Mouse (Mus musculus): ENCODE data around the gene Dgkd. TPM values are rescaled to one million over a fixed set of nuclear protein-coding genes. Genes with fewer than 3 reads are reported as not detected.

Gene Dgkd
- total RNA-seq, 2 experiments from 2014 or later: 28.5 to 34.6 TPM

DNA sequence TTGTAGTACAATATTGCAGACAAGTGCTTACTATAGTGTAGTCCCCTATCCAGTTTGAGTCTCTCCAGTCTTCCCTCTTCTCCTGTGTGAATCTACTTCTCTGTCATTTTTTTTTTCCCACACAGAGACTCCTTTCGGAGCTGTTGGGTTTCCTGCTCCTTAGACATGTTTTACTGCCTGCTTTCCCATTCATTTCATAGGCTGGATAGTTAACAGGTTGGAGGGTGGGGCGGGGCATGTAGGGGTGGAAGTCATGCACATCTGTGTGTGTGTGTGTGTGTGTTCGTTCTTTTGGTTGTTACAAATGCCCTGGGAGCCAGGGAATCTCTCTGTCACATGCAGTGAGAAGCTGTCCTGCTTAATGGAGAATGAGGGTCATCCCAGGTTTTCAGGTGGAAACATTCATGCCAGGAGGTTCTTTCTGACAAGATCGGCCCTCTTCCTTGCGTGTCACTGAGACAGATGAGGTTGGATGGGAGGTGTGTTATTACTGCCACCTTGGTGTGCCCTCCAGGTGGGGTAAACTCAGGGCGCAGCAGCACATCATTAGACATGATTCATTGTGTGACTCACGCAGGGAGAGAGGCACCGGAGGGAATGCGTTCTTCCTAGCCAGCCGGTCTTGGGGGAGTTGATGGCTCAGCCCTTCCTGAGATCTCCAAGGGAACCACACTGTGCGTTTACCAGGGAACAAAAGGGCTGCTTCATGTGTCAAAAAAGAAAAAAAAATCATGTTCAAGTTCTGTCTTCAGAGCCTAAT, 4.7 kb upstream of the Dgkd start:
- DNase-seq: no peak

DNA sequence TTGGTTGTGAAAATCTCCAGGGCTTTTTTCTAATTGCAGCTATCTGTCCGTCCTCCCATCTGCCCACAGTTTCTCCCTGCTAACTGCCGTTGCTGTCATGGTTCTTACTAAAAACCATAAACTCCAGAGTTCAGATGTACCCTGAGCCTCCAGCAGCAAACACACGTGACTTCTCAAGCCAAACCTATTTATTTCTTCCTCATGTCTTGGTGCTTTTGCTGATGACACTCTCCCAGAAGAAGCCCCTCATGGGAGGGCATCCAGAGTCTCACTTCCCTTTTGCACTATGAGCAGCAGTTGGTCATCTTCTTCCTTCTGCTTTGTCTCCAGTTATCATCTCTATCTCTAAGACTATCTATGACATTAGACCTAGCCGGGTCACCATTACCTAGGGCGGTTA, 3.8 kb upstream of the Dgkd start:
- DNase-seq: no peak

DNA sequence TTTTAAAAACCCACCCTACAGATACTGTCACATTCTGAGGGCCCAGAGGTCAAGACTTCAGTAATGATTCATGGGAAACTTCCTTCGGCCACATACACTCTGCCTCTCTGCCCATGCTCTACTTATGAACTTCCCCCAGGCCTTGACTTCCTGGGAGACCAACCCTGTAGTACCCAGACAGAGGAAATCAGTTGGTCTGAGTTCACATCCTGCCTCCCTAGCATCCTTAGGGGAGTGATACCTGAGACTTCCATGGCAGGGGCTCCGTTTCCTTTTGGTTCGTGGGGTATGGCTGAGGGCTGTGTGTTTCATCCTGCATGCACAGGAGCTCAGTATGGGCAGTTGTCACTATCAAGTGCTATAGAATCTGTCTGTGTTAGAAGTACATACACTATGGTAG, 1.7 kb upstream of the Dgkd start:
- DNase-seq: no peak

DNA sequence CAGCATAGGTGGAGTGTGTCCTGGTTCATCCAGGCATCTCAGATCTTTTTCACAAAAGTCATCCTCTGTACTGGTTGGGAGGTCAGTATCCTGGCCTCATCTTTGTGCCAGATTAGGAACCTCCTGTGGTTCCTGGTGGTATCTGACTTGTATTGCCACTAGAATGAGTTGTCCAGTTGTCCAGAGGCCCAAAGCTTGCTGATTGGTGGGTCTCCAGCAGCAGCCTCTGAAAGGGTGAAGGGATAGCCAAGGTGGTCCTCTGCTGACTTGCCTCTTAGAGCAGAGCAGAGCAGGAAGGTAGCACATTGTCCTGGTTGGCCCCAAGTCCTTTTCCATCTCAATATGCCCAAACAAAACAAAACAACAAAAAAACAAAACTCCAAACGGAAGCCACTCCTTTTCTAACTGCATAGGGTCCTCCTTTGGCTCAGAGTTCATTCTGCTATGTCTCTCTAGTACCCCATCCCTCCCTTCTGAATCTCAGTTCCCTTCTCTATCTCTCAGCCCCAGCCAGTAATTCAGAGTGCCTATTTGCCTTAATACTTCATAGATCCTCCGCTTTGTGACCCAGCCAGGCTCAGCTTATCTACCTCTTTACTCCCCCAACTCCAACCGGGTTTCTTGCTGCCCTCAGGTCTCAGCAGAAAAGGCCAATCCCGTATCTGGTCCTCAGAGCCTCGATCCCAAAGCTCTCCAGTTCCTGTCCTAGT, 851 bp upstream of the Dgkd start:
- DNase-seq: no peak

DNA sequence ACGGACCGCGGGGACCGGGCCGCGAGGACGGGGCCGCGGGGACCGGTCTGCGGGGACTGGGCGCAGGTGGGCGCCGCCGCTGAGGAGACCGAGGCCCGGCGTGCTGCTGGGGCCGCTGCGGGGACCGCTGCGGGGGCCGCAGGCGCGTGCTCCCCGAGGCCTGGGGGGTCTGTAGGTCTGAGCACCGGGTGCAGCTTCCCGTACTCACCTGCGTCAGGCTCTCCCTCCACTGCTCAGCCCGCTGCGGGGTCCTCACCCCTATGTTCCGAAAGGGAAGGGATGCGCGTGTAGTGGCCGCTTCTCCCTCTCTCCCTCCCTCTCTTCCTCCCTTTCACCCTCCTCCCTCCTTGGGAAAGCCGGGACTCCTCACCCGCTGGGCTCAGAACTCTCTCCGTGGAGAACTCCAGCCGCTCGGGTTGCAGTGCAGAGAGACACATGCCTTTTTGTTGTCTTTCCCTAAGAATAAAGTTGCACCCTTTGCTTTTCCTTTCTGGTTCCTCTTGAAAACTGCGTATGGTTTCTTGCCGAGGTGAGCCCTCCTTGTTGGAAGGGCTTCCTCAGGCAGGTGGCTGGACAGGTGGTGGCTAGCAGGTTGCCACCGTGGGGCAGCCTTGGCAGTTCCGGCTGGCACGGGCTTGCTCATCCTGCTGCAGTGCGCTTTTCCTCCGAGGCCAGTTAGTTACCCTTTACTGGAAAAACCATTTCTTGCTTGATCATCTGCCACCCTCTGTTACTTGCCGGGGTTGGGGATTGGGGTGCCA, 694 bp downstream of the Dgkd start:
- DNase-seq: no peak

DNA sequence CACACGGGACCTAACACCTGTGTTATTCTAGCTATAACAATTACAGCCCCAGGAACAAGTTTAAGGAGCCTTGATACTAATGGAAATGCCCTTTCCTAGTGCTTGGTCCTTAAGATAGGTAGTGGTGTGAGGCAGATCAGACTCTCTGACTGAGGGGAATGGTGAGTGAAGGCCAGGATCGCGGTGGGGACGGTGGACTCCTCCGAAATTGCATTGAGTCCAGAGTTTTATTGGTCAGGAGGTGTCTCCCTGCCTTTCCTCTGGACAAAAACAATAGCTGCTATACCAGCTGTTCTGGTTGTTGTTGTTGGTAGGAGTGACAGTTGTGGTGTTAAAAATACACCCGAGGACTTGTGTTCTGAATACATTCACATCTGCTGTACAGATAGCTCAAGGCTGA, 1.3 kb downstream of the Dgkd start:
- DNase-seq: no peak

DNA sequence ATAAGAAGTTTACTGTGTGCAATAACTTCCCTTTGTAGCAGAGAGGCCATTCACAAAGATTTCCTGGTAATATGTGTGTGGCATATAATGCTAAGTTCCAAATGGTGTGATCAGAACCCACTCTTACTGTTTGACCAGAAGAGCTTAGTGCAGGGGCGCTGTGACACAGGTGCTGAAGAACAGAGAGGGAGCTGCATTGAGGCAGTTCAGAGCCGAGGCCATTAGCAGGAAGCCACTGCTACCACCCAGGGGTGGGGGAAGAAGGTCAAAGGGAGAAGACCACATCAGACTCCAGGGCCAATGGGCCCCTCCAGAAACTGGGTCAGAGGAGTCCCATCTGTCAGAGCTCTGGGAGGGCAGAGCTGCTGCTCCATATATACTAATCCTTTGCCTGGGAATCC, 1.8 kb downstream of the Dgkd start:
- DNase-seq: no peak

DNA sequence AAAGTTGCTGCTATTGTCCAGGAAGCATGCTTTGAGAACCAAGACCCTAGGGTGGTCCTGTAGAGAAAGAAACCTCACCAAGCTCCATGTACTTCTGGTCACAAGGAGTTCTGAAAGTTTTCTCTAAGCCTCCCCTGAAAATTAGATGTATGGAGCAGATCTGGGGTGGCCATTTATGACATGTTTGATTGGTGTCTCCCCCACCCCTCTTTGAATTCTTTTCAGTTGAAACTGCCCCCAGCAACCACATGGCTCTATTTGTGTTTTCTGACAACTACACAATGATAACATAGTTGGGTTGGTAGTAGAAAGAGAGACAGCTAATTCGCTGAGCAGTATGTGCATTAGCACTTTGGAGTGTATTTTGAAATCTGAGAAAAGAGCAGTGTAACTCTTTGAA, 2.4 kb downstream of the Dgkd start:
- DNase-seq: no peak

DNA sequence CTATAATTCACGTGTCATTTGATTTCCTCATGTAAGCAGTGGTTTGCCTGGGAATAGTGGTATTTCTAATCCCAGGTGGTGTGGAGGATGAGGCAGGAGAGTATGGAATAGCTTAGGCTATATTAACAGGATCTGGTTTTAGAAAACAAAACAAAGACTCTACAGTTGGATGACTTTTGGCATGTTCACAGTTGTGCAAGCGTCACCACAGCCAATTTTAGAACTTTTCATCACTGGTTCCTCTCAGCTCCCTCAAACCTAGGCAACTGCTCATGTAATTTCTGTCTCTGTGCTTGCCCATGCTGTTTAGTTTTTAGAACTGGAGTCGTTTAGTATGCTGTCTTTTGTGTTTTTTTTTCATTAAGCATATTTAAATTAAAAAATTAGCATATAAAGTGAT, 3.7 kb downstream of the Dgkd start:
- no peak for DNase-seq

DNA sequence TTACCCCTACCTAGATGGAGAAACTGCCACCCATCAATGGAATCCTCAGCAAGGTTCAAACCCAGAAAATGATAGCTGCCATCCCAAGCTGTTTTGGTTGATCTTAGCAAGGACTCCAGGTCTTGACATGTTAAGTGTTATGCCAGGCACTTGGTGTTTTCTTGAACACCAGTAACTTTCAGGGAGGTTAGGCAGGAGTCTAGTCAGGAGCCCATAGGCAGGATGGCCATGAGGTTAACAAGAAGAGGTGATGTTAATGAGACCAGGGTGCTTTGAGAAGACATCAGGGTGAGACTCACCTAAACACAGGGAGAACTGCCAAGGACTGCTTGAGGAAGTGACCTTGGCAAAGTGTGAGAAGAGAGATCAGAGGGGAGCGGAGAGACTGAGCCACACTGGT, 4.9 kb downstream of the Dgkd start:
- no peak for DNase-seq

DNA sequence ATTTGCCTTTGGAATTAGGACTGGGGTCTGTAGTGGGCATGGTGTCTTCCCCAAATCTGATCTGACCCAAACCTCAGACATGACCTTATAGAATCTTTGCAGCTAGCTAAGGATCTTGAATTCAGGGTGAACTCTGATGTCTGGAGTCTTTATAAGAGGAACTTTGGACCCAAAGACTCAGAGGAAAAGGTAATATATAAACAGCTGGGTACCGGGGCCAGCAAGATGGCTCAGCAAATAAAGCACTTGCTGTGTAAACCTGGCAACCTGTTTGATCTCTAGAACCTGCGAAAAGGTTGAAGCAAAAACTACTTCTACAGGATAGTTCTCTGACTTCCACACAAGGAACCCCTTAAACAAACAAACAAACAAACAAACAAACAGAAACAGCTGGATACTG, 5.4 kb downstream of the Dgkd start:
- no peak for DNase-seq

DNA sequence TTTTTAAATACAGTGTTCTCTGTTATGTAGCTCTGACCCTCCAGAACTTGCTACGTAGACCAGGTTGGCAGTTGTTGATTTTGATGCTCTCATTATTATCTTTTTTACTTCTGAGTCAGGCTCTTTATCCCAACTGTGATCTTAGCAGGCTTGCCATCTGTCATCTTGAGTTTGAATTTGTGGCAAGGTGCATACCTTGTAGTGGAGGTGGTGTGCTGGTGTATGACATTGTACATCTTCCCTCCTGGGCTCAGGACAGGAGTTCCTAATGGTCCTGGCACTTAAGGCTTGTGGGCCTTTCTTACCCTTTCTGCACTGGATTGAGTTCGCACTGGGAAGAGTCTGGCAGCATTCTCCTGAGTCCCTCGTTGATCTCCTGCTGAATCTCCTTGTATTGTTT, 10.5 kb downstream of the Dgkd start:
- DNase-seq: no peak

DNA sequence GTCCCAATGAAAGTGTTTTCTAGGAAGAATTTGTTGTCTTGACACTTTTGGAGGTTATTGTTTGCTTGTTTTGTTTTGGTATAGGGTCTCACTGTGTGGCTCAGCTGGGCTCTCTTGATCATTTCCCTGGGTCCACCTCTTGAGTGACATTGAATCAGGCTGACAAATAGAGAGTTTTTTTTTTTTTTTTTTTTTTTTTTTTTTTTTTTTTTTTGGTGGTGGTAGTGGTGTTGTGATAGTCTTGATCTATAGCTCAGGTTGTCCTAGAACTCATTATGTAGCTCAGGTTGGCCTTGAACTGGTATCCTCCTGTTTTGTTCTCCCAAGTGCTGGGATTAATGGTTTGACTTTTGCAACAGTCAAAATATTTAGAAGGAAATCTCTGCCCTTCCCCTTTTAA, 11.8 kb downstream of the Dgkd start:
- DNase-seq: no peak

DNA sequence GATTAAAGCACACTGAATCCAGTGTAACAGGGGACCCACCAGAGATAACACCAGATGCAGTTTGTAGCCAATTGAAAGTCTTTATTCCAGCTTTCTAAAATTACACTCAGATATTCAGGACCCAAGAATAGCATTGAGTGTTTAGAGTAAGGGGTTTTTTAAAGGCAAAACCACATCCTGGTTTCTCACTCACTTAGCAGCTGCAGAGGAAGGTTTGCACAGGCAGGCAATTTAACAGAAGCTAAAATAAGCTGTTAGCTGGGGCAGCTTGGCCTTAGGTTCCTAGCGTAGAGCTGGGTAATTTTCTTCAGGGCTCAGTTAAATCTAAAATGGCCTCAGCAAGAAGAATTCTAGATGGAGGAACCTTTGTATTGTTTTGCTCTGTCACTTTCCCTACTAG, 13.6 kb downstream of the Dgkd start:
- no peak for DNase-seq

DNA sequence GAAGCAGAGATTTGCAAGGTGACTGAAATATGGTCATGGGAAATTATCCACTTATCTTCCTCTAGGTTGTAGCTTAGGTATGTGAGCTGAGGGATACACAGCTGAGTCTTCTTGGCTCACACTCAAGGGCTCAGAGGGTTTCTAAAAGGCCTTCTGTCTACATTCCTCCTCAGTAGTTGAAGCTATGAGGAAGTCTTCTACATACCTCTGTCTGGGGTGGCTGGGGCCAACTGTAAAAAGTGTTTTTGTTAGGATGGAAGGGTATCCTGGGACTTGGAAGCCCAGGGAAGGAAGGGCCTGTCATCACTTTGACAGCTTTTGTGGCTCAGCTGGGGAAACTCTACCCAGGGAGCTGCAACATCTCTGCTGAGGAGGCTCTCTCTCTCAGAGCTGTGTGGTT, 18.5 kb downstream of the Dgkd start:
- no peak for DNase-seq

DNA sequence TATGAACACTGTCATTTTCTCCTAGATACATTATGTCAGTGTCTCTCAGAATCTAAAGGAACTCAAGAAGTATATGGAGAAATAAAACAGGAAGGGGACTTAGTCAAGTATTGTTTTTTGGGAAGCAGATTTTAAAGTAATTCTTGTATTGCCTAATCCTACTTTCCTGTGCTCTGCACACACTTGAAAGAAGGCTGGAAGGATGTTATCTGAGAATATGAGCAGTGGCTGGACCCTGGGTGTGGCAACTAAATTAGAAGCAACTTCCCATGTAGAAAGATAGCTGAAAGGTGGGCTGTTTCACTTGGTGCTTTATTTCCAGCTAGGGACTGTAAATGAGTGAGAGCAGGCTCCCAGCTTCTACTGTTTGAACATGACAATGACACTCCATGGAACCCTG, 20.0 kb downstream of the Dgkd start:
- no peak for DNase-seq

DNA sequence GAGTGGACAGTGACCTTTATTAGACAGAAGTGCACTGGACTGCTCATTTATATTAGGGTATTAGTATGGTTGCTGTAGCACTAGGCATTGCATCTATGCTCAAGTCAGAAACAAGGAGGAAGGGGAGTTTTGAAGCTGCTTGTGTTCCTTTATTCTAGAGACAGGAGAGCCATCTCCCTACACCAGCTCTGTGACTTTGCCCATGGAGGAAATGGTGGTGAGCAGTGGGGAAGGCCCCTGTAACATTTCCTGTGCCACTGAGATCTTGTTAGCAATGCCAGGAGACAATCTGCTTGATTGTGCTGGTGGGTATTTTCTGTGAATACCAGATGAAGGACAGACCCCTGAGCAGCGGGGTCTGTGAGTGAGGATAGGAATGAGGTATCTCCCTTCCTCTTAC, 23.0 kb downstream of the Dgkd start:
- no peak for DNase-seq

DNA sequence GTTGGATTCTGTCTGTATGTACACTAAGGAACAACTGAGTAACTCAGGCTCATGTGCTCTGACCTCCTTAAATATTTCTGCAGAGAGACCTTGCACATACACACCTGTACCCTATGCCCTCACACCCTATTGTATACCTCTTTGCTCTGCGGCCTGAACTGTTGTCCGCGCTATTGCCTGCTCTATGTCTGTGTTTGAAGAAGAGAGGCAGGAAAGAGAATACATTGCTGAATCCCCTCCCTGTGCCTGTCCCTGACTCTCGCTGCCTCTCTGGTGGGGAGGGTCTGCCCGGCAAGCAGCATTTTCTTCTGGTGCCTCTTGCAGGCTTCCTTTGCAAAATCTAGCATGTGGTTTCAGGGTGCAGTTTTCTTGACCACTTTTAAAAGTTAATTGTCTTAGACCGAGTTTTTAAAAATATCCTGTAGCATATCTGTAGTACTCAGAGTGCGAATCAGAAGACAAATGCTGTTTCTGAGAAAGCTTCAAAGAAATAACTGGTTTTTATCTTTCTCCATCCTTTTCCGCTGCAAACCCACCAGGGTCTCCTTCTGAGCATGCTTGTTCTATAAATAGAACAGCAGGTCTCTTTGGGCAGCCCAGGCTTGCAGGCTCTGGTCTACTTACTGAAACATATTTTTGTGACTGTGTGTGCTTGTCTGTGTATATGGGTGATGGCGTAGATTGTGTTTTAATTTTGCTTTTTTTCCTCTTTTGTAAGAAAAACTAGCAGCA, 24.6 kb downstream of the Dgkd start:
- DNase-seq: no peak

DNA sequence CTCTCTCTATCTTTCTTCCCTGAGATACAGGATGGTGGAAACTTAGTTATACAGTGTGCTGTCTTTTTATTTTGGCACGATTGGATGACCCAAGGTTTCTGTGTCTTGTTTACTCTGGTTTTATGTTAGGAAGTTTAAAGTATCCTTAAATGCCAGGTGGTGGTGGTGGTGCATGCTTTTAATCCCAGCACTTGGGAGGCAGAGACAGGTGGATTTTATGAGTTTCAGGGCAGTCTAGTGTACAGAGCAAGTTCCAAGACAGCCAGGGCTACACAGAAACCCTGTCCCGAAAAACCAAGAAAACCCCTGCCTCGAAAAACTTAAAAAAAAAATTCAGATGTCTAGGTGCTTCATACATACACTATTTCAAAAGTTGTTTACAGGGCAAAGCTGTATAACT, 25.9 kb downstream of the Dgkd start:
- DNase-seq: no peak

DNA sequence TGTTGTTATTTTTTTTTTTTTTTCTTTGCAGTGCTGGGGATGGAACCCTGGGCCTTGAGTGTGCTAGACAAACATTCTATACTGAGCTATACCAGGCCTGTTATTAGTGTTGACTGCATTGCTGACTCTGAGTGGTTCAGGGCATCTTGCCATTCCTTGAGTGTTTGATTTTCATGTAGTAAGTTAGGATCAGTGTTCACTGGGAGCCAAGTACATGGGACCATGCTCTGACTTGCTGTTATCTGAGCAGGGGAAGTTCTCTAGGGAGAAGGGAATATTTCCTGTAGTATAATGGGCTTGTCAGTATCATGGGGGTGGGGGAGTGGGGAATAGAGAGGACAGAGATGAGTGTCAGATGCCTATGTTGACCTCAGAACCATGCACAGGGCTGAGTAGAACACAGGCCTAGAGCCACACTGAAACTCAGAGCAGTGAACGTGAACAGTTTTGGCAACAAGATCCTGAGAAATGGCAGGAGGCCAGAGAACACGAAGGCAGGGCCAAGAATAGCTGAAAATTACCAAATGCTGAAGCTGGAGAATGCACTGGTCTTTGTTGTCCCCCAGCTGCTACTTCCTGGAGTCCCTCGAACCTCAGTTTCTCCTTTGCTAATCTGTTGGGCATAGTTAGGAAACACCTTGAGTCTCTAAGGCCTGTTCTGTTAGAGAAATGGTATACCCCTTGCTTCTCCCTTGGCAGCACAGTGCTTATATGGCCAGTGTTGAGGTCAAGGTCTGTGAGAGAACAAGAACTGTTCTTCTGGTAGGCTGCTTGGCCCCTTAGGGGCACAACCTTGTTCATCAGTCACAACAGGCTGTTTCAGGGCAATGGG, 26.6 kb downstream of the Dgkd start:
- DNase-seq: peak; percentile 80

DNA sequence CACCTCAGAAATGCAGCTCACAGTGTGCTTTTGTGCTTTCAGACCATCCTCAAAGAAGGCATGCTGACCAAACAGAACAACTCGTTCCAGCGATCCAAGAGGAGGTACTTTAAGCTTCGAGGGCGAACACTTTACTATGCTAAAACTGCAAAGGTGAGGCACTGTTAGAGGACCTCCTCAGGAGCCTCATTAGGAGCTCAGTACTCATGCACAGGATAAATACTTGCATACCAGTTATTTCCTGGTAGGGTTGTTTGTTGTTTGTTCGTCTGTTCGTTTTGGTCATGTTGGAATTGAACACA, 27.2 kb downstream of the Dgkd start:
- no peak for DNase-seq

DNA sequence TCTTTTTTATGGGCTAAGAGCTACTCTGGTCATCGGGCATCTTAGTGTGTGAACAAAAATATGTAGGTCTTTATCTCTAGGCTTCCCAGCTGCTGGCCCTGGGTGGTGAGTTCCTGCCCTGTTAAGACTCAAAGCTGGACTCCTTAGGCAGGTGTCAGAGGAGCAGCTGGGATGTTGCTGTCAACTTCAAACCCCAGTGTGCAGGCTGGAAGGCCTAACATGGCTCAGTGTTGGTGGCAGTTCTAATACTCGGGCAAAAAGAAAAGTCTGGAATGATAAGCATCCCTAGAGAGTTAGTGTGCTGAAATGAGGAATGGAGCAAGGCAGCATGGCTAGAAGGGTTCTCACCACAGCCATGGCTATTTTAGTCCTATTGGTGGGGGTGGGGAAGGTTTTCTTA, 27.8 kb downstream of the Dgkd start:
- no peak for DNase-seq

Measured in gastrocnemius, postnatal 25 days (tissue).